Mouse (Mus musculus): ENCODE data around the gene Hspb9. TPM values are rescaled to one million over a fixed set of nuclear protein-coding genes. Genes with fewer than 3 reads are reported as not detected.
A peak's percentile ranks its signal among the peaks of the same experiment; 100 is the strongest.

Gene Hspb9
- polyA plus RNA-seq, 1 experiment from 2014 or later, result not detected

DNA sequence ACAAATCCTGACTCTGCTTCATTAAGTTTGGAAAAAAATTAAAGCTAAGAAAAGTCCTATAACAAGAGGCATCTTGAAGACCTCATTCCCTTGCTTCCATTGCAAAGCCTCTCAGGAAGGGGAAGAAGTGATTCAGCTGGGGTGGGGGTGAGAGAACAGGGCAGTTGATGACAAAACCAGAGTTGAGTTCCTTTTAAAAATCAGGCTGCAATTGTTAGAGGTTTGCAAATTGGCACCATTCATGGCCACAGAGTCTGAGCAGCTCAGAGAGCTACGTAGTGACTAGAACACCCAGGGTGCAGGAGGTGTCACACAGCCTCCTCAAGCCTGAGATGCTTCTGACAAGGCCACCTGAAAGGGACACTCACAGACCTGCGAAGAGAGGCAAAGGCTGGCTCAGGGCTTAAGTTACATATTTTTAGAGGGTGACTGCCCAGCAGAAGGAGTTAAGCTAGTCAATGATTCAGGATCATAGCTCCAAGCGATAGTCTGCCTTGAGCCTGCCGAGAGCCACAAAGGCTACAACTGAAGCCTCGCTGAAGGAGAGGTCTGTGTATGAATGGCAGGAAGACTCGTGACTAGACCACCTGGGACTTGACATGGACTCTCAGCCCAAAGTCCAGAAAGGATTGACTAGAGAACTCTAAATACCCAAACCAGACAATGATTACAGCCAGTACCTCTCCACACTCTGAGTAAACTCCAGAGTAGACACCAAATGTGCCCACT is 17.0 kb downstream of the Hspb9 start:
- H3K36me3 ChIP-seq (ENCODE audit: inconsistent target), result peaks cover 13% of the 10 kb centered on the region; the same call in 1 of the 2 replicates
- H3K27ac ChIP-seq, result peak overlapping the region; percentile 56
- peaks cover 100% of the 10 kb centered on the region for H3K79me2 ChIP-seq (ENCODE audit: inconsistent target)
- WGBS (ENCODE audit: missing documents), result 77% methylated on average over 6 of the region's 6 CpGs
- H3K4me3 ChIP-seq (ENCODE audit: inconsistent target), result no peak overlapping the region

DNA sequence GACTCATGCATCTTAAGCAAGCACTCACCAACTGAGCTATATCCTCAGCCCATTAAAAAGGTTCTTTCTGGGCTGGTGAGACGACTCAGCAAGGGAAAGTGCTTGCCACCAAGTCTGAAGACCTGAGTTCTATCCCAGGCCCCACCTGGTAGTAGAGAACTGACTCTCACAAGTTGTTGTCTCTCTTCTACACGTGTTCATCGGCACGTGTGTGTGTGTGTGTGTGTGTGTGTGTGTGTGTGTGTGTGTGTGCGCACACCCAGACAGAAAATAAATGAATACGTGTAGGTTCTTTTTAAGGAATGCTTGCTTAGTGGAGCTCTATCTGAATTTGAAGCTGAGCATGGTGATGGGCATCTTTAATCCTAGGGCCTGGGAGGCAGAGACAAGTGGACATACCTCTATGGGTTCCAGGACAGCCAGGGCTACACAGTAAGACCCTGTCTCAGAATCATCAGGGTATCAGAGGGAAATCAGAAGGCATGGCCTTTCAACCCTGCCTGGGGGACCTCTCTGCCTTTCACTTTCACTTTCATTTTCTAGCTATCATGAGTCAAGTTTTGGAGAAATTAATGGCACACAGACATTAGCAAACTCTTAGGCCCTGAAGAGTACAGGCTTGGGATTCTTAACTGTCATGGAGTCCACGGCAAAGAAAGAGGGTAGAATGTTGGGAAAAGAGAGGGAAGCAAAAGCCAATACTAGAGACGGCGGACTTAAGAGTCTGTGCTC is 21.6 kb downstream of the Hspb9 start:
- H3K4me3 ChIP-seq (ENCODE audit: inconsistent target), result peak overlapping the region; percentile 100
- WGBS (ENCODE audit: missing documents), result 57% methylated on average over 8 of the region's 9 CpGs

DNA sequence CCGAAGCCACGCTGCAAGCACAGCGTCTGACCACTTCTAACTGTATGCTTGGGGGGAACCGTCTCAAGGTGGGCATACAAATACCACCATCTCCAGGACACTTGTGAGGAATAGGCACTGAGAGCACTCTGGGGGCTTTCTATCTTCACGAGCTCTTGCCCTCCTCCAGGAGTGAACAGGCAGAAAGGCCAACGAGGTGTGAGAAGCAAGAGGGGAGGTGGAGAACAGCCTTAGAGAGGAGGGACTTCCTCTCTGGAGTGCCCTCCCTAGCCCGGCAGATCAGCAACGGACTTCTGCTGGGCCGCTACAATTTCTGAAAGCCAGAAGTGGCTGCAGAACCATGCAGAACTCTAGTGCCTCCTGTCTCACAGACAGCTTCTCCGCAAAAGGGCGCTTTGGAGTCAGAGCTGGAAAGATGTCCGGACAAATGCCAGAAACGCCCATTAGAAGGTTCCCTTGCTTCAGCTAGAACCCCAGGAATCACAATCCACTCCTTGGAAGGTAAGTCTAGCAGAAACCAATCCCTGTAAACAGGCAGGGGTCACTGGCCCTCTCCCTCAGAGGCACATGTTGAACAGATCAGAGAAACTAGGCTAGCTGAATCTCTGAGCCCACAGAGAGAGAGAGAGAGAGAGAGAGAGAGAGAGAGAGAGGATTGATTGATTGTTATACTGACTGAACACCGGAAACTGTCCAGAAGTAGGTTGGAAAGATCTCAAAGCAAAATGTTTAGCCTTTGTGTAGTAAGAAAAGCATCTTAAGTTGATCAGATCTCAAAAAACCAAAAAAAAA is 22.5 kb downstream of the Hspb9 start:
- WGBS (ENCODE audit: missing documents), result 13% methylated on average over 14 of the region's 14 CpGs
- no peaks in the 10 kb centered on the region; the same call in 1 of the 2 replicates for H3K36me3 ChIP-seq (ENCODE audit: inconsistent target)
- H3K79me2 ChIP-seq (ENCODE audit: inconsistent target), result peaks cover 69% of the 10 kb centered on the region
- H3K4me3 ChIP-seq (ENCODE audit: inconsistent target), result peak overlapping the region; percentile 100
- H3K27ac ChIP-seq, result peak overlapping the region; percentile 99

More for the DNA sequence above, 21.6 kb downstream of the Hspb9 start:
- no peaks in the 10 kb centered on the region; the same call in 1 of the 2 replicates for H3K36me3 ChIP-seq (ENCODE audit: inconsistent target)
- peak overlapping the region; percentile 99 for H3K27ac ChIP-seq
- peaks cover 77% of the 10 kb centered on the region for H3K79me2 ChIP-seq (ENCODE audit: inconsistent target)

DNA sequence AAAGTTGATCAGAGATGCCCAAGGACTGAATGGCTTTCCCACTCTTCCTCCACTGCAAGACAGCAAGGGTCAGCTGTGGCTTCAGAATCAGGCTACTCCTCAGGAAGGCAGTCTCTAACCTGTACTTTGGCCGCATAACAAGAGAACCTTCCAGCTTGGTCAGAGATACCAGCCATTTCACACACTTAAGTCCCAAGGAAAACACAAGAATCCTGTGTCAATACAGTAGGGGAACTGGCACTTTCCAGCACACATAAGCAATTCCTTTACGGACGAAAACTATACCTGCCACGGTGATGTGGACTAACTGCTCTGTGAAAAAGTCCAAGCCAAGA is 23.1 kb downstream of the Hspb9 start:
- 41% methylated on average over 4 of the region's 4 CpGs for WGBS (ENCODE audit: missing documents)
- peaks cover 63% of the 10 kb centered on the region for H3K79me2 ChIP-seq (ENCODE audit: inconsistent target)
- H3K27ac ChIP-seq, result peak overlapping the region; percentile 99
- no peaks in the 10 kb centered on the region; the same call in 1 of the 2 replicates for H3K36me3 ChIP-seq (ENCODE audit: inconsistent target)
- peak overlapping the region; percentile 100 for H3K4me3 ChIP-seq (ENCODE audit: inconsistent target)

DNA sequence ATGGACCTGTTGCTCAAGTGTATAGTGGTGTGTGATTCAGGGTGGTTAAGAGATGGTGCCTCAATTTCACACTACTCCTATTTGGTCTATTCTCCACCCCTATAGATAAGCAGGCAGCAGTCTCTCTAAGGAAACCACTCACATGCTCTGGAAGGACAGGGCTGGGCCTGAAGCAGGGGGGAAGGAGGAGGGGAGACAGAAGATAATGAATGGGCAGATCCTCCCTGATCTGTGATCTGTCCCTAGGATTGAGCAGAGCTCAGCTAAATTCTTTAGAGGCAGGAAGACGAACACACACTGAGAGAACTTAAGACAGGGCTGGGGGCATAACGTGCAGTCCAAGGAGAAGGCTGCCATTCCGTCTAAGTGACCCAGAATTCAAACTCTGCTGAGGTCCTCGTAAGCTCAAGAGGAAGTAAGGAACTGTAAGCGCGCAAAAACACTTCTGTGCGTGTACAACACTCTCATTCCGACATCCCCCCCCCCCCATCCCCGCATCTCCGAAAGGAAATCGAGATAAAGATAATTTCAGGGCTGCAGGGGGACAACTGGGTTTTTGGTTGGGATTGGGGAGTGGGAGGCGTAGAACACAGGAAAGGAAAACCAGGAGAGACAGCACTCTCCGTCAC is 23.6 kb downstream of the Hspb9 start:
- Histone ChIP-seq H3K4me3 (ENCODE audit: inconsistent target) (peak overlapping the region; percentile 100), H3K27ac (peak overlapping the region; percentile 99), H3K79me2 (ENCODE audit: inconsistent target) (peaks cover 58% of the 10 kb centered on the region), H3K36me3 (ENCODE audit: inconsistent target) (no peaks in the 10 kb centered on the region; the same call in 1 of the 2 replicates)
- under 1% methylated on average over 13 of the region's 13 CpGs for WGBS (ENCODE audit: missing documents)

DNA sequence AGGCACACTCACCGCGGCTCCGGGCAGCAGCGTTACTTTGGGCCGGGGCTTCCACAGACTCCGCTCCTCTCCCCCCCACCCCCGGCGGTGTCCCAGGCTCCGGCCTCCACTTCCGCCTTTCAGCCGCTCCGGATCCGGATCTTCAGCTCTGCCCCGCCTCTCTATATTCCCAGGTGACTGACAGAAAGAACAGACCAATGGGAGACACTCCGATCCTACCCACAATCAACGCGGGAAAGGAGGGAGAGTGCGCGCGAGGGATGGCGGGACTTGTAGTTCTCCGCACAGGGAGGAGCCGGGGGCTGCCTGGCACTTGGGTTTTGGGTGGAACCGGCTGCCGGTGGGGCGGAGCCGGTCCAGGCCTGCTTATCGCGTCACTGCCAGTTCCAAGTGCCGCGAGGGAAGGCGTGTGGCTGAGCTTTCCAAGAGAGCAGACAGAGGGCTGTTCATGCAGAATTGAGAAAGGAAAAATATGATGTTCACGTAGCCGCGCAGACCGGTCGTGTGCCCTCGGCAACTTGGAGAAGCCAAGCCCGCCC is 24.5 kb downstream of the Hspb9 start, which contains the start of gene Rab5c:
Gene Rab5c (minus strand): TSS at position 150 of the 539 bp plus-strand sequence.
- WGBS (ENCODE audit: missing documents), result 2% methylated on average over 37 of the region's 39 CpGs
- peaks cover 49% of the 10 kb centered on the region for H3K79me2 ChIP-seq (ENCODE audit: inconsistent target)
- H3K36me3 ChIP-seq (ENCODE audit: inconsistent target), result no peaks in the 10 kb centered on the region
- peak within 1 kb of the TSS; percentile 100 for H3K4me3 ChIP-seq (ENCODE audit: inconsistent target)
- peak within 1 kb of the TSS; percentile 99 for H3K27ac ChIP-seq

DNA sequence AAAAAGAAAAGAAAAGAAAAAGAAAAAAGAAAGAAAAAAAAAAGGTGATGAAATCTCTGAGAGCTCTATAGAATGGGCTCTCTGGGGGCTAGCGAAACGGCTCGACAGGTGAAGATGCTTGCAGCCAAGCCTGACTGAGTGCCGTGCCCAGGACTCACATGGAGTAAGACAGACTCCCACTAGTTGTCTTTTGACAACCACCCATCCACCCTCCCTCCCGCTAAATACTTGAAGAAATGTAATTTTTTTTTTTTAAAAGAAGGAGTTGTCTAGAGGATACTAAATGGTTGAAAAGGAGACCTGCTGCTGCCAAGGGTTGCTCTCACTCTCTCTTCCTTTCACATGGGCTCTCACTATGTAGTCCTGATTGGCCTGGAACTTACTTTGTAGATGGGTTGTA is 25.1 kb downstream of the Hspb9 start:
- H3K4me3 ChIP-seq (ENCODE audit: inconsistent target), result peak overlapping the region; percentile 34
- WGBS (ENCODE audit: missing documents), result 32% methylated on average over 5 of the region's 5 CpGs
- H3K36me3 ChIP-seq (ENCODE audit: inconsistent target), result no peaks in the 10 kb centered on the region
- peaks cover 43% of the 10 kb centered on the region for H3K79me2 ChIP-seq (ENCODE audit: inconsistent target)
- H3K27ac ChIP-seq, result 0 out of 2 replicates have a peak overlapping the region, but pooled peaks have one; percentile 35

DNA sequence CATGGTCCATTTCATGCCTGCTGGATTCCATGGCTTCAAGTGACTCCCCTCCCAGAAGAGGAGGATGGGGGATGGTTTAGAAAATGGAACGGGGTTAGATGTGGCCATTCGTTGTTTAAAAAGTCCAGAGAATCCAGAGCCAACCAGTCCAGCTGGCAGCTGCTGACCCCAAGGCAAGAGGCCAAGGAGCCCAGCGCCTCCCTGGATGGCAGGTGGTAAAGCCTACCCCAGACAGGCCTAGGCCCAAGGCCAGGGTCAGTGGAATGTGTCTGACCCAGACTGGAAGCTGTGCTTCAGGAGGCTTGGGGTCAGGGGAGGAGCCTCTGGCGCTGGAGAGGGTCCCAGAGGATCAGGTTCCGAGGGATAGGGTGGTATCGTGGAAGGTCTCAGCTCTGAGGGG is 27.7 kb downstream of the Hspb9 start:
- no peaks in the 10 kb centered on the region for H3K36me3 ChIP-seq (ENCODE audit: inconsistent target)
- 98% methylated on average over 6 of the region's 6 CpGs for WGBS (ENCODE audit: missing documents)
- H3K79me2 ChIP-seq (ENCODE audit: inconsistent target), result peaks cover 17% of the 10 kb centered on the region
- no peak overlapping the region for H3K27ac ChIP-seq
- no peak overlapping the region for H3K4me3 ChIP-seq (ENCODE audit: inconsistent target)

DNA sequence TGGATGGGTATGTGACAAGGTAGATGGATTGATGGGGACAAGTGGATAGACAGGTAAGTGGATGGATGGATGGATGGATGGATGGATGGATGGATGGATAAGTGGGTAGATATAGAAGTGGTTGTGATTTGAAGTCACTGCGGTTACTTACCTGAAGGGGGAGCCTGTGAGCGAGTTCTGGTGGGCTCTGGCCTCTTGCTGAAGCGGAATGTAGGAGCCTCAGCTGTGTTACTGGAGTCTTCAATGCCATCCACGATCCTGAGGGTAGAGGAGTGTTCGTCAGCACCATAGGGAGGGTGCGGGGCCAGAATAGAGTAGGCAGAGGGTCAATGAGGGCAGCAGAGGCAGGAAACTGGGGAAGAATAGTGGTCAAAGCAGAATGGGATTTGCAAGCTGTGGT is 31.4 kb downstream of the Hspb9 start:
- H3K4me3 ChIP-seq (ENCODE audit: inconsistent target), result no peak overlapping the region
- no peaks in the 10 kb centered on the region for H3K36me3 ChIP-seq (ENCODE audit: inconsistent target)
- H3K79me2 ChIP-seq (ENCODE audit: inconsistent target), result no peaks in the 10 kb centered on the region
- no peak overlapping the region for H3K27ac ChIP-seq
- WGBS (ENCODE audit: missing documents), result 27% methylated on average over 6 of the region's 6 CpGs

DNA sequence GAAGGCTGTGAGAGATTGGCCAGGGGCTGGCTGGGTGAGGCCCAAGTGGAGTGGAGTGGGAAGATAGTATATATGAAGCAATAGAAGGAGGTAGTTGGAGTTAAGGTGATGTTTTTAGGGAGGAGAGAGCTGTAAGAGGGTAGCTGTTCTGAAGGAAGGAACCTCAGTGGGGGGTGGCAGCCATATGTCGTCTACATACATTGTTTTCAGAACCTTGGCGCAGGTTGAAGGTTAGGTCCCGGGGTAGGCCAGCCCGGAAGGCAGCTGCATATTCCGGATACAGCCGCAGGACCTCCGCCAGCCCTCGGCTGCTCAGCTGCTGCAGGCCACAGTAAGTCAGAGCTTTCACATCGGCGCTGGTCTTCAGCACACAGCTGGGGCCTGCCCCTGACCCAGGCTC is 32.9 kb downstream of the Hspb9 start:
- Histone ChIP-seq H3K27ac (no peak overlapping the region), H3K79me2 (ENCODE audit: inconsistent target) (no peaks in the 10 kb centered on the region), H3K4me3 (ENCODE audit: inconsistent target) (no peak overlapping the region), H3K36me3 (ENCODE audit: inconsistent target) (no peaks in the 10 kb centered on the region)
- WGBS (ENCODE audit: missing documents), result 93% methylated on average over 6 of the region's 10 CpGs

DNA sequence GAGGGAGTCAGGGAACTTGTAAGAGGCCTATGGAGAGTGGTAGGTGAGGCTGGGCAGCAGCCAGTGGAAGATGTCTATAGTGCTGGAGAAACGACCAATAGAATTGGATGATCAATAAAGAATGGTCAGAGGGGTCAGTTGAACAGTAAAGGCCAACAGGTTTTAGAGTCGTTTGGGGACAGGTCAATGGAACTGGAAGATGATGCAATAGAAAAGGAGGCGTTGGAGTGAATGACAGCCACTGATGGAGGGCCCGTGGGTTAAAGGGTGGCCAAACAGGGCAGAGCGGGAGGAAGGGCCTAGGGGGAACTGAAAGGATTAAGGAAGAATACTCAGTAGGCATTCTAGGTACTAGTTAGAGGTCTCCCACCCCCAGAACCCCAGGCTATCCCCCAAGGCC is 33.5 kb downstream of the Hspb9 start:
- Histone ChIP-seq H3K27ac (no peak overlapping the region), H3K36me3 (ENCODE audit: inconsistent target) (no peaks in the 10 kb centered on the region)
- WGBS (ENCODE audit: missing documents), result 59% methylated on average over 4 of the region's 5 CpGs

DNA sequence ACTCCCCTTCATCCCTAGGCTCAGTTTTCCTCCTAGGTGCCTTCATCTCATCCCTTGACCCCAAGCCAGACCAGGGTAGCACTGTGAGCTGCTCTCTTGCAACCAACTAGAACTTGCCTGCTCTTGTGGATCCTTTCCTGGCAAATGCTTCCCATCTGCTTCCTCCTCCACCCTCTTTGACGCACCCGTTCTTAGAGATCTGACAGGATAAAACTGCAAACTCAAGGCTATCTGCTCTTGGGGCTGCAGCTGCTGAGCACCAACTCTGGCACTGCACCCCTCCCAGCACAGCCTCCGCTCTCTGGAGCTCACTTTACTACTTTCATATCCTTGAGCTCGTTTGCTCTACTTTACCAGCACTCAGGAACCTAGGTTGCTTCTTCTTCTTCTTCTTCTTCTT is 35.0 kb downstream of the Hspb9 start:
- WGBS (ENCODE audit: missing documents), result 67% methylated on average over 3 of the region's 4 CpGs
- Histone ChIP-seq H3K79me2 (ENCODE audit: inconsistent target) (no peaks in the 10 kb centered on the region), H3K27ac (no peak overlapping the region), H3K36me3 (ENCODE audit: inconsistent target) (no peaks in the 10 kb centered on the region), H3K4me3 (ENCODE audit: inconsistent target) (no peak overlapping the region)

More for the DNA sequence above, 33.5 kb downstream of the Hspb9 start:
- no peak overlapping the region for H3K4me3 ChIP-seq (ENCODE audit: inconsistent target)
- no peaks in the 10 kb centered on the region for H3K79me2 ChIP-seq (ENCODE audit: inconsistent target)

DNA sequence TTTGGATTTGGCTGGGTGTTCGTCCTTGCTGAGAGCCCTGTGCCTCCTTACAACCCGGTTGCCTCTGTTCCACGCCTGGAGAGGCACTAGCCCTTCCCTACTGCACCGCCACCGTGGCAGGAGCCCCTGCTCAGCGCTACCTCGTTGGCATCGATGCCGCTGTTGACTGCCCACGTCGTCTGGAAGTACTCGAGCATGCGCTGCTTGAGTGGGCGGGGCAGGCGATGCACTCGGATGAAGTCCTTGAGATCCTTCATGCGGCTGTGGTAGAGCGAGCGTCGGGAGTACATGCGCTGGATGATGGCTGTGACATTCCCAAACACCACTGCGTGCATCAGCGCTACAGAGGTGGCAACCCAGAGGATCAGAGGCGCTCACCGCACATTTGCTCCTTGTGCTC is 35.8 kb downstream of the Hspb9 start:
- 57% methylated on average over 25 of the region's 25 CpGs for WGBS (ENCODE audit: missing documents)
- H3K27ac ChIP-seq, result no peak overlapping the region
- H3K36me3 ChIP-seq (ENCODE audit: inconsistent target), result no peaks in the 10 kb centered on the region
- no peaks in the 10 kb centered on the region for H3K79me2 ChIP-seq (ENCODE audit: inconsistent target)
- H3K4me3 ChIP-seq (ENCODE audit: inconsistent target), result no peak overlapping the region

DNA sequence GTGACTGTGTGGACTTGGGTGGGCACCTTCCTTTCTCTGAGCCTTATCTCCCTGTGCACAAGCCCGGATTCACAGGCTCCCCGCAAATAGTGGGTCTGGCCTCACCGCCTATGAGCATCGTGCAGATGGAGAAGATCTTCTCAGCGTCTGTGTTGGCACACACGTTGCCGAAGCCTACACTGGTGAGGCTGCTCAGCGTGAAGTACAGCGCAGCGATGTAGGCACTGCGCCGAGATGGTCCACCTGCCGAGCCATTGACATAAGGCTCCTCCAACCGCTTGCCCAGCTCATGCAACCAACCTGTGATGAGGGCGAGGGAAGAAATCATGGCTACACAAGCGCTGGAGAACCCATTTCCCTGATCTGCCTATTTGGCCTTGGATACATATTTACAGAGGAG is 36.5 kb downstream of the Hspb9 start:
- Histone ChIP-seq H3K27ac (no peak overlapping the region), H3K4me3 (ENCODE audit: inconsistent target) (no peak overlapping the region), H3K36me3 (ENCODE audit: inconsistent target) (no peaks in the 10 kb centered on the region), H3K79me2 (ENCODE audit: inconsistent target) (no peaks in the 10 kb centered on the region)
- 93% methylated on average over 16 of the region's 16 CpGs for WGBS (ENCODE audit: missing documents)

Measured in macrophage (primary cell).